Mouse (Mus musculus) heart, adult 2 months (tissue): ENCODE results near the gene Gm5148.

Experiments used
- CTCF ChIP-seq: fragments of 200-600 bp; IDR thresholded peaks from 2 replicates; pipeline ENCODE4 v1.8.1; 2022; ENCODE audit warnings: antibody characterized with exemption, mild to moderate bottlenecking, moderate library complexity
- EP300 ChIP-seq: fragments of 200-500 bp; IDR thresholded peaks from 2 replicates; pipeline ENCODE4 v1.6.1; 2011; ENCODE audit warnings: low read depth, low read length, control low read depth; ENCODE audit not compliant: insufficient read depth
- POLR2A ChIP-seq: fragments of 200-500 bp; IDR thresholded peaks from 2 replicates; pipeline ENCODE4 v1.6.1; 2011; ENCODE audit warnings: mild to moderate bottlenecking, low read depth, low read length, control low read depth; ENCODE audit not compliant: insufficient read depth

GRCm38 (mm10) chr3:37669100-37669499, 55.2 kb downstream of the Gm5148 start:
- TF ChIP-seq EP300 (no peak), CTCF (no peak), POLR2A (no peak)
